Comparison of ENCODE assay signal across 9 mouse cellular contexts in genomic region chr5:116023251-116023661, GRCm38 (mm10). TPM values are rescaled to one million over a fixed set of nuclear protein-coding genes. Genes with fewer than 3 reads are reported as not detected.
A peak's percentile ranks its signal among the peaks of the same experiment; 100 is the strongest.
DNase-seq lines count a peak whose midpoint lies in the region; ATAC-seq and TF ChIP-seq lines count a peak whose summit lies in the region.
"Had no signal": no experiment of that assay in that cellular context is flagged by ENCODE, and none has a peak within 500 bp of the region (broad histone marks: within the 10 kb centered on the region; RNA-seq: fewer than 3 reads in every experiment).

No protein-coding gene starts in this region.

- H3K4me2 ChIP-seq in liver, embryonic 16.5 days (ENCODE audit: low read depth, low read length): peak overlapping the region; percentile 55
- peak overlapping the region; percentile 73 for H3K4me2 ChIP-seq in stomach, embryonic 15.5 days

- TF ChIP-seq CTCF in C2C12 (IDR thresholded peaks at IDR 0.05; ENCODE audit: control insufficient read depth, insufficient read depth, insufficient read length): no peak

- H3K79me2 ChIP-seq in C2C12 (ENCODE audit: control insufficient read depth, insufficient read depth): peaks cover 31% of the 10 kb centered on the region

- peaks cover 46% of the 10 kb centered on the region for H3K36me3 ChIP-seq in C2C12 (ENCODE audit: control insufficient read depth, insufficient read depth)
- H3K36me3 ChIP-seq in liver, embryonic 16.5 days (ENCODE audit: control insufficient read depth, insufficient read depth): peaks cover 33% of the 10 kb centered on the region
- peaks cover 24% of the 10 kb centered on the region for H3K36me3 ChIP-seq in stomach, embryonic 15.5 days

- no peak for ATAC-seq in liver, embryonic 16.5 days (ENCODE audit: low read depth)
- no peak for ATAC-seq in stomach, embryonic 15.5 days (ENCODE audit: insufficient read depth, low FRiP score, low read depth)

- peak; percentile 24 to 41 for DNase-seq in cerebellum, postnatal 14 days
- no peak for DNase-seq in cerebellum, adult 11-12 months
- DNase-seq in fibroblast of lung, adult 2 months (ENCODE audit: low read depth): peak; percentile 34
- DNase-seq in kidney, adult 9 months: peak; percentile 84
- no peak for DNase-seq in gastrocnemius, postnatal 4 days (ENCODE audit: low spot score in 2 of 2)

- peak overlapping the region; percentile 80 for H3K4me3 ChIP-seq in C2C12 (ENCODE audit: insufficient read depth, poor library complexity, severe bottlenecking)
- peak overlapping the region; percentile 96 for H3K4me3 ChIP-seq in liver, embryonic 16.5 days (ENCODE audit: low read depth, low read length)
- H3K4me3 ChIP-seq in stomach, embryonic 15.5 days (replicated peaks): peak overlapping the region; percentile 64

- H3K27ac ChIP-seq in liver, embryonic 16.5 days (ENCODE audit: low read length): peak overlapping the region; percentile 99
- H3K27ac ChIP-seq in stomach, embryonic 15.5 days: peak overlapping the region; percentile 92

- peak overlapping the region; percentile 64 for H3ac ChIP-seq in C2C12 (ENCODE audit: control insufficient read depth, insufficient read length, low read depth)

- no peaks in the 10 kb centered on the region for H3K9me3 ChIP-seq in liver, embryonic 16.5 days (replicated peaks; ENCODE audit: control insufficient read depth, low read length)
- H3K9me3 ChIP-seq in stomach, embryonic 15.5 days: no peaks in the 10 kb centered on the region

- 4% methylated on average over 8 of the region's 8 CpGs for WGBS in liver, embryonic 16.5 days (ENCODE audit: insufficient replicate concordance)
- 15% methylated on average over 8 of the region's 8 CpGs for WGBS in stomach, embryonic 15.5 days

- no peaks in the 10 kb centered on the region for H3K27me3 ChIP-seq in C2C12 (ENCODE audit: control insufficient read depth, insufficient read depth, insufficient read length)
- H3K27me3 ChIP-seq in liver, embryonic 16.5 days (ENCODE audit: control insufficient read depth, insufficient read depth, low read depth, low read length): no peaks in the 10 kb centered on the region
- no peaks in the 10 kb centered on the region for H3K27me3 ChIP-seq in stomach, embryonic 15.5 days (replicated peaks)

- peaks cover 65% of the 10 kb centered on the region for H3K4me1 ChIP-seq in liver, embryonic 16.5 days (ENCODE audit: control insufficient read depth, low read depth, low read length)
- peaks cover 18% of the 10 kb centered on the region; the same call in 1 of the 2 replicates for H3K4me1 ChIP-seq in stomach, embryonic 15.5 days

- peak overlapping the region; percentile 99 for H3K9ac ChIP-seq in liver, embryonic 16.5 days (ENCODE audit: low read depth, low read length)
- peak overlapping the region; percentile 62 for H3K9ac ChIP-seq in stomach, embryonic 15.5 days

- peaks cover 24% of the 10 kb centered on the region for H3K79me3 ChIP-seq in C2C12 (ENCODE audit: low read depth)

TF ChIP-seq in C2C12, 6 proteins besides CTCF, POLR2A, EP300 and RAD21:
- TF ChIP-seq CEBPB (IDR thresholded peaks at IDR 0.05; ENCODE audit: low read depth) (no peak), USF1 (IDR thresholded peaks at IDR 0.05; ENCODE audit: low read depth) (no peak), MAX (IDR thresholded peaks at IDR 0.05) (no peak)

RNA-seq across cellular contexts. Expression of gene Prkab1, which starts 1.1 kb away (rescaled TPM):
- polyA plus RNA-seq in C2C12 (2012; fragmentation: generic; extraction: Trizol): 48.6 TPM
- polyA plus RNA-seq in liver, embryonic 16.5 days (2015; fragmentation: Nextera tagmentation; extraction: Ambion mirVana): 85.4 and 92.5 TPM in 2 replicates
- 66.0 and 70.9 TPM in 2 replicates for polyA plus RNA-seq in stomach, embryonic 15.5 days (2015; fragmentation: Nextera tagmentation; extraction: Ambion mirVana)
- total RNA-seq in gastrocnemius, postnatal 4 days (2021): 10 to 100 TPM; 29.8 to 31.1 TPM

RNA-seq across cellular contexts. Expression of gene Tmem233, which starts 59.8 kb away (rescaled TPM):
- polyA plus RNA-seq in C2C12 (2012; fragmentation: generic; extraction: Trizol): not detected
- not detected in 2 replicates for polyA plus RNA-seq in liver, embryonic 16.5 days (2015; fragmentation: Nextera tagmentation; extraction: Ambion mirVana)
- not detected in 2 replicates for polyA plus RNA-seq in stomach, embryonic 15.5 days (2015; fragmentation: Nextera tagmentation; extraction: Ambion mirVana)
- 10 to 100 TPM; 43.7 to 44.3 TPM for total RNA-seq in gastrocnemius, postnatal 4 days (2021)
- total RNA-seq: left cerebral cortex, postnatal 25 days had no signal

Comparison
In these comparisons a context has a peak if more than half of its experiments do, and no peak if none do; other contexts are left out.
1. DNase-seq: peak in cerebellum, postnatal 14 days (2 of 2), fibroblast of lung, adult 2 months (single experiment) and kidney, adult 9 months (single experiment); none in cerebellum, adult 11-12 months (single experiment) and gastrocnemius, postnatal 4 days (0 of 2).
2. Peak in every context shown above with its lines, with median percentiles within 50 percentile points of each other: H3K4me3 ChIP-seq.